Mouse (Mus musculus) lung, postnatal 0 days (tissue): ENCODE data around the gene Cmbl.

Source experiments
- CTCF ChIP-seq: IDR thresholded peaks from 2 replicates; pipeline ENCODE4 v1.5.1; 2016; ENCODE audit warnings: antibody characterized with exemption, mild to moderate bottlenecking
- EP300 ChIP-seq: IDR thresholded peaks from 2 replicates; pipeline ENCODE4 v1.6.1; 2016; ENCODE audit warnings: antibody characterized with exemption, mild to moderate bottlenecking, control low read depth

DNA sequence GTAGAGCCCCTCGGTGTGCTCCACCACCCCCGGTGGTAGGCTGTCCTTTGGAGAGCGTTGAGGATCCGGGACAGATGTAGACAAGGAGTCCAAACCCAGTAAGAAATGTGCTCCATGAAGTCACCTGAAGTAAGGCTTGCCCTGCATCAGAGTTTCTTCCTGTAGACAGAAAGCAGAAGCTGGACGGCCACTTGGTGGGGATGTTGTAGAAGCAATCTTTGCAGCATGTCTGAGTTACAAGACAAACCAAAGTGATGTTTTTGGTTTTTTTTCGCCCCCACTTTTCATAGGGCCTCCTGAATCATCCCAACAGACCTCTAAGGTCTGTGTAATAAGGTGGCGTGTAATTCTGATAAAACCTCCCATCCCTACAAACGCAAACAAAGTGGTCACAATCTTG lies 54.3 kb downstream of the Cmbl start:
- TF ChIP-seq CTCF (peak; percentile 33), EP300 (no peak)
